Mouse (Mus musculus): ENCODE data around the gene Sirt7.

GRCm38 (mm10) chr11:120628601-120629340 lies 3.7 kb upstream of the Sirt7 start:
- no peak for TF ChIP-seq CTCF (IDR thresholded peaks at IDR 0.05 in 2 of 3, conservative IDR thresholded peaks at IDR 0.05 in 1 of 3; ENCODE audit: control insufficient read depth in 1 of 3, insufficient read depth in 1 of 3, low read depth in 2 of 3, low read length in 3 of 3, poor library complexity in 1 of 3, severe bottlenecking in 1 of 3)
- TF ChIP-seq E2F4 (IDR thresholded peaks at IDR 0.05; ENCODE audit: borderline replicate concordance, low read depth, low read length) = no peak
- no peak for TF ChIP-seq MAZ (IDR thresholded peaks at IDR 0.05; ENCODE audit: low read depth, low read length)
- TF ChIP-seq ETS1 (IDR thresholded peaks at IDR 0.05; ENCODE audit: low read depth, low read length) = no peak

Measured in MEL (cell line).